Mouse (Mus musculus) forebrain, embryonic 14.5 days (tissue): ENCODE results near the gene Fbxl2. TPM values are rescaled to one million over a fixed set of nuclear protein-coding genes. Genes with fewer than 3 reads are reported as not detected.

Experiments
- ATAC-seq: fragments of 200-750 bp; cut with Nextera tagmentation; 2 replicates; pipeline ENCODE4 v1.8.0; 2017; ENCODE audit warnings: mild to moderate bottlenecking, moderate library complexity
- DNase-seq: peaks from one replicate; pipeline ENCODE4 v3.0.0-alpha.2; 2015; ENCODE audit warnings: low spot score
- H3K27ac ChIP-seq: fragments of 300-500 bp; sonication (generic); 2 replicates; pipeline ENCODE4 v1.5.1; 2014; ENCODE audit warnings: low read depth, mild to moderate bottlenecking, control low read depth, low read length, moderate library complexity
- H3K27me3 ChIP-seq: fragments of 300-500 bp; sonication (generic); replicated peaks from 2 replicates; pipeline ENCODE4 v1.6.1; 2014; ENCODE audit warnings: low read length, control low read depth, mixed read lengths; ENCODE audit not compliant: control insufficient read depth, insufficient read depth
- H3K36me3 ChIP-seq: fragments of 300-500 bp; sonication (generic); 2 replicates; pipeline ENCODE4 v1.6.1; 2014; ENCODE audit warnings: low read length, control low read depth; ENCODE audit not compliant: control insufficient read depth, insufficient read depth
- H3K4me1 ChIP-seq: fragments of 300-500 bp; sonication (generic); 2 replicates; pipeline ENCODE4 v1.6.1; 2014; ENCODE audit warnings: antibody characterized with exemption, low read length, control low read depth; ENCODE audit not compliant: control insufficient read depth, insufficient read depth
- H3K4me2 ChIP-seq: fragments of 300-500 bp; sonication (generic); 2 replicates; pipeline ENCODE4 v1.6.1; 2014; ENCODE audit warnings: mild to moderate bottlenecking, control low read depth, low read length
- H3K4me3 ChIP-seq: fragments of 300-500 bp; sonication (generic); 2 replicates; pipeline ENCODE4 v1.5.1; 2014; ENCODE audit warnings: low read depth, low read length, control low read depth
- H3K9ac ChIP-seq: fragments of 300-500 bp; sonication (generic); 2 replicates; pipeline ENCODE4 v1.6.1; 2014; ENCODE audit warnings: mild to moderate bottlenecking, low read length, control low read depth, moderate library complexity
- H3K9me3 ChIP-seq: fragments of 300-500 bp; sonication (generic); replicated peaks from 2 replicates; pipeline ENCODE4 v1.6.1; 2016; ENCODE audit warnings: low read length, control low read depth, mixed read lengths; ENCODE audit not compliant: control insufficient read depth
- WGBS: fragments of 180-500 bp; shearing (Covaris S2); extraction: QIAGEN DNeasy Blood & Tissue Kit; methylation state at CpG from one replicate; pipeline ENCODE4 v1.1.7; 2014; 5-methylcytosine and 5-hydroxymethylcytosine counted together
- polyA plus RNA-seq: library from polyadenylated mRNA; unstranded; fragments of >200 nt; fragmentation: Nextera tagmentation; extraction: Ambion mirVana; gene quantifications from 2 replicates; pipeline ENCODE4 v1.2.1, GENCODE M21; 2014

The Fbxl2 gene
- polyA plus RNA-seq, 1 experiment from 2014 or later, result 23.7 TPM

DNA sequence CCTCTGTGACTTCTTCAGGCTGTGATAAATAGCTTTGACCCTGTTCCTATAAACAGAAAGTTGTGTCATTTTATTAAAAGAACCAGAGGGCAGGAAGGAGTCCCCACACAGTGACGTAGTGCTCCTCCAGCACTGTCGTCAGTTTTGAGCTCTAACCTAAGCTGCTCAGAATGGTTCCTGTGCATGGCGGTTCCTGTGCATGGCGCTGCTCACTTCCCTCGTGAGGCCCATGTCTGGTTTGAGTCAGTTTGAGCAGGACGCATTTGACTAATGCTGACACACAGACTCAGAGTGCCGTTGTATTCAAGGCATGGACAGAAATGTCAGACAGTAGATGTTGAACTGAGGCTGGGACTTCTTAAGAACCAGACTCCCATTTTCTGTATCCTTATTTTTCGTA is 74.4 kb downstream of the Fbxl2 start:
- DNase-seq, result no peak
- no peaks in the 10 kb centered on the region for H3K4me1 ChIP-seq
- no peak overlapping the region for H3K4me2 ChIP-seq
- peaks cover 90% of the 10 kb centered on the region for H3K36me3 ChIP-seq
- no peaks in the 10 kb centered on the region for H3K9me3 ChIP-seq
- H3K27ac ChIP-seq, result no peak overlapping the region
- no peak for ATAC-seq
- no peak overlapping the region for H3K9ac ChIP-seq
- no peak overlapping the region for H3K4me3 ChIP-seq
- H3K27me3 ChIP-seq, result no peaks in the 10 kb centered on the region
- whole genome bisulfite sequencing, result 88% methylated on average over 8 of the region's 8 CpGs

DNA sequence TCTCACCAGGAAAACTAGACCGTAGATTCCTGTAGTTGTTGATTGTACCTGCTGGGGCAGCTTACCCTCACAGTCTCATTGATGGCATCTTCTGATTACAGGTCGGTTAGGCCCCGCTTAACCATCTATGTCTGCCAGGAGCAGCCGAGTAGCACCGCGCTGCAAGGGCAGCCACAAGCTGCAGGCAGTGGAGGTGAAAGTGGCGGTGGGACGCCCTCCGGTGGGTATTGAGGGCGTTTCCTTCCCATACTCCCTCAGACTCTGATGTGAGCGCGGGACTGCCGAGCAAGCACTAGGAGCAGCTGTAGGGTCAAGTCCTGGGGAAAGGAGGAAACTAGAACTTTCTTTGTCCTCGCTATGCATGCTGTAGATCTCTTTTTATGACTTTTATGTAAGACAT is 76.0 kb downstream of the Fbxl2 start:
- WGBS, result 92% methylated on average over 14 of the region's 14 CpGs
- H3K36me3 ChIP-seq, result peaks cover 86% of the 10 kb centered on the region

DNA sequence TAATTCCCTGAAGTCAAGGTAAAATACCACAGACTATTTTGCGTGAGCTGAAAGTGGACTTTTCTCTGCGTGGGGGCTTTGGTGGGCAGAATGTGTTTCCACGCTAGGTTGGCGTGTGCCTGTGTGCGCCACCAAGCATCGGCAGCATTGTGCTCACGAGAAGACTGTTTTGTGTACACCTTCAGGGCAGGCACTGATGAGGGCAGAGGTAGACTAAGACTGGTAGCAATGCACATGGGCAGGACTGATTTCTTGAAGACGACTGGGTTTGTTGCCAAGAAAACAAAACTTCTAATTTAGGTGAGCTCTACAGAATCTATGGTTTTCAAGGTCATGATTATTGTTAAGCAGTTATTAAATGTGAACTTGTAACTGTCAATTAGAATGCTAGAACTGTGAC is 76.6 kb downstream of the Fbxl2 start:
- WGBS, result 92% methylated on average over 8 of the region's 8 CpGs
- no peak for ATAC-seq
- H3K9me3 ChIP-seq, result no peaks in the 10 kb centered on the region
- no peaks in the 10 kb centered on the region for H3K4me1 ChIP-seq
- H3K9ac ChIP-seq, result no peak overlapping the region
- DNase-seq, result no peak
- no peak overlapping the region for H3K4me3 ChIP-seq
- H3K27me3 ChIP-seq, result no peaks in the 10 kb centered on the region
- H3K27ac ChIP-seq, result no peak overlapping the region
- no peak overlapping the region for H3K4me2 ChIP-seq
- peaks cover 86% of the 10 kb centered on the region for H3K36me3 ChIP-seq

More for the DNA sequence above, 76.0 kb downstream of the Fbxl2 start:
- no peaks in the 10 kb centered on the region for H3K9me3 ChIP-seq
- no peaks in the 10 kb centered on the region for H3K4me1 ChIP-seq
- H3K27me3 ChIP-seq, result no peaks in the 10 kb centered on the region
- H3K4me2 ChIP-seq, result no peak overlapping the region
- no peak for ATAC-seq
- no peak overlapping the region for H3K9ac ChIP-seq
- no peak overlapping the region for H3K4me3 ChIP-seq
- no peak for DNase-seq
- H3K27ac ChIP-seq, result no peak overlapping the region

DNA sequence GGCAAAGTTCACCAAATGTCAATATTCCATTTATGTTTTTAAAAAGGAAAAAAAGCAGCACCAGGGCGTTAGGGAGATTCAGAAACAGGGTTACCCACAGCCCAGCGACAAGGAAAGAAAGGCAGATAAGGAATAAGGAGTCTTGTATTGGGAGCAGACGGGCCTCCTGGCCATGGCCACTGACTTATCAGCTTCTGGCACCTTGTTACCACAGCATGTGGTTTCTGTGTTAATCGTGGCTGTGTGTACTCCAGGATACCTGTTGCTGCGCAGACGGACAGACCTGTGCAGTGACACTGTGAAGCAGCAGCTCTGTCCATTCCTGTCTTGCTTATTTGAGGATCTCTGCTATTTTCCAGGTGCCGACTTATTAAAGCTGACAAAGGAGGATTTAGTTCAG is 77.0 kb downstream of the Fbxl2 start:
- Histone ChIP-seq H3K4me2 (no peak overlapping the region), H3K27ac (no peak overlapping the region), H3K27me3 (no peaks in the 10 kb centered on the region), H3K9me3 (no peaks in the 10 kb centered on the region), H3K4me1 (no peaks in the 10 kb centered on the region), H3K36me3 (peaks cover 86% of the 10 kb centered on the region), H3K9ac (no peak overlapping the region), H3K4me3 (no peak overlapping the region)
- WGBS, result 92% methylated on average over 7 of the region's 7 CpGs
- no peak for ATAC-seq
- no peak for DNase-seq

DNA sequence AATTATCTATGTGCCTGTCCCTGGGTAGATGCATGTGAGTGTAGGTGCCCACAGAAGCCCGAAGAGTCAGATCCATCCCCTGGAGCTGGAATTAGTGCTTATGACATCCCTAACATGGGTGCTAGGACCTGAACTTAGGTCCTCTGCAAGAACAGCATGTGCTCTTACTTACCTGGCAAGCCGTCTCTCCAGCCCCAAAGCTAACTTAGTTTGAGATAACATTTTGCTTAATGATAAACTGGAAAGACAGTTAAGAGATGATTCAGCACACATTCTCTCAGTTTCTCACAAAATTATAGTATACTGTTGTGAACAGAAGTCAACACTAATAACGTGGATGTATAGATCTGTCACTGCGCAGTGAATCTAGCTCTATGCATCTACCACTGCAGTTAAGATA is 79.2 kb downstream of the Fbxl2 start:
- no peak for ATAC-seq
- H3K4me1 ChIP-seq, result no peaks in the 10 kb centered on the region
- H3K27ac ChIP-seq, result no peak overlapping the region
- WGBS, result 94% methylated on average over 4 of the region's 4 CpGs
- no peaks in the 10 kb centered on the region for H3K9me3 ChIP-seq
- H3K36me3 ChIP-seq, result peaks cover 92% of the 10 kb centered on the region
- H3K4me3 ChIP-seq, result no peak overlapping the region
- no peak overlapping the region for H3K9ac ChIP-seq
- H3K27me3 ChIP-seq, result no peaks in the 10 kb centered on the region
- DNase-seq, result no peak
- H3K4me2 ChIP-seq, result no peak overlapping the region

DNA sequence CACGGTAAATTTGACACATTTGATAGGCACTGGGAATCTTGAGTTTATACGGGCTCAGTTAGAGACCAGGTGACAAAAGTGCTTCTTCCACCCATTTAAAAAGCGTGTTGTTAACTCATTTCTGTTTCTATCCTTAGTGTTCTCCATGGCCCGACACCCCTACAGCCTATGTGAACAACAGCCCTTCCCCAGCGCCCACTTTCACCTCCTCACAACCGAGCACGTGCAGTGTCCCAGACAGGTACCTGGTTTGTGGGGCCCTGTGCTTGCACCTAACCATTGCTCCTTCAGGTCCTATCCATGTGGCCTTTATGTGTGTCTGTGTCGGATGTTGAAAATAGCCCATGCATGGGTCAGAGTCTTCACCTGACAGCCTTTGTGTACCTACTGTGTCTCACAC is 81.6 kb downstream of the Fbxl2 start:
- ATAC-seq (no peak), DNase-seq (no peak)
- no peak overlapping the region for H3K4me2 ChIP-seq
- no peaks in the 10 kb centered on the region for H3K9me3 ChIP-seq
- H3K27me3 ChIP-seq, result no peaks in the 10 kb centered on the region
- no peak overlapping the region for H3K4me3 ChIP-seq
- no peaks in the 10 kb centered on the region for H3K4me1 ChIP-seq
- H3K36me3 ChIP-seq, result peaks cover 84% of the 10 kb centered on the region
- H3K27ac ChIP-seq, result no peak overlapping the region
- WGBS, result 94% methylated on average over 8 of the region's 8 CpGs
- H3K9ac ChIP-seq, result no peak overlapping the region

DNA sequence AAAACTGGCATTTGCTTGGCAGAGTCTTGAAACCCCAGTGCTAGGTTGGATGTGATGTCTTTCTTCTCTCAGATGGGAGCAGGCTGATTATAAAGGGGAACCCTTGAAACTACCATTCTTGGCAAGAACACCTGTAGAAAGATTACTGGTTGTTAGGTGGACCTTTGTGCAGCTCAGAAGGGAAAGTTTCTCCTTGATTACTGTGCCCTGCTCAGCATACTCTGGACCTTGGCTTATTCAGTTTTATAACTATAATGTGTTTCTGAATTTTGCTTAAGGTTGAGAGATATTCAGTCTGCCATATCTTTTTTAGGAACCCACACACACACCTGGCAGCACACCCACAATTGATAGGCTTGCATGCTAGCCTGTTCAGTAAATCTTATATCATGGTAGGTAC is 82.3 kb downstream of the Fbxl2 start:
- no peak overlapping the region for H3K4me2 ChIP-seq
- no peak overlapping the region for H3K27ac ChIP-seq
- H3K4me3 ChIP-seq, result no peak overlapping the region
- no peaks in the 10 kb centered on the region for H3K4me1 ChIP-seq
- H3K9me3 ChIP-seq, result no peaks in the 10 kb centered on the region
- ATAC-seq (no peak), DNase-seq (no peak)
- no peak overlapping the region for H3K9ac ChIP-seq
- peaks cover 84% of the 10 kb centered on the region for H3K36me3 ChIP-seq
- no peaks in the 10 kb centered on the region for H3K27me3 ChIP-seq

DNA sequence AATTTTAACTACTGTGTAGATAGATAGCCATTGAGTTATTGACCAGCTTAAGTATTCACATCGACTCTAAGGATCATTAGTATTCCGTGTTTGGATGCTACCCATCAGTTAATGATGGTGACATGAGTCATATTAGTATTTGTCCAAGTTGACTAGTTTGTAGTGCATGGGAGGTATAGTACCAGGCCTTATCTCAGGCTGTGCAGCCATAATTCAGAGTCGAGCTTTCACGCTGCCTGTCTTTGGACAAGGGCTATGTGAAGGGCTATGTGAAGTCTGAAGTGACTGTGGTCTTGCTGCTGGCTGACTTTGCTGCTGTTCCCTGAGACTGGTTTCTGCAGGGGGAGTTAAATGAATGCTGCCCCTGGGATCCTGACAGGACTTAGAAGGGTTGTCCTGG is 88.2 kb downstream of the Fbxl2 start:
- ATAC-seq, result no peak

DNA sequence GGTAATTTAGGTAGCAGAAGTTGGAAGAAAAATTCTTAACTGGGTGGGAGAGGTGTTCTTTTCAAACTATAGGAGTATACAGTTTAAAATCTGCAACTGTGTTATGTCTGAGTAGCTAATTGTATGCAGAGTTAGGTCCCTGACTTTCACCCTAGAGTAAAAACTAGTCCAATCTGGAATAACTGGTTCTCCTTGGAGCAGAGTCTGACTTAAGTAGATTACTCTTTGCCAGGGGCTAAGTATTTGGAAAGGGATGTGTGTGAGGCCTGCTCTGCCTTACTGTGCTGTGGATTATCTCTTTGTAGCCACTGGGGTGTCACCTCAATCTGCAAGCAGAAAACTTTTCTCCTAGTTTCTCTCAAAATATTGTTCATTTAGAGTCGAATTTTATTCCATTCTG is 98.8 kb downstream of the Fbxl2 start:
- no peak for DNase-seq
- peaks cover 36% of the 10 kb centered on the region for H3K36me3 ChIP-seq
- H3K27ac ChIP-seq, result no peak overlapping the region
- no peak overlapping the region for H3K4me2 ChIP-seq
- H3K9me3 ChIP-seq, result no peaks in the 10 kb centered on the region
- H3K4me3 ChIP-seq, result no peak overlapping the region
- no peaks in the 10 kb centered on the region for H3K27me3 ChIP-seq
- ATAC-seq, result no peak
- no peaks in the 10 kb centered on the region; the same call in 1 of the 2 replicates for H3K4me1 ChIP-seq
- WGBS, result 98% methylated on average over 1 of the region's 1 CpGs
- no peak overlapping the region for H3K9ac ChIP-seq

More for the DNA sequence above, 88.2 kb downstream of the Fbxl2 start:
- no peaks in the 10 kb centered on the region for H3K4me1 ChIP-seq
- H3K36me3 ChIP-seq, result peaks cover 66% of the 10 kb centered on the region
- no peak overlapping the region for H3K4me3 ChIP-seq
- no peaks in the 10 kb centered on the region for H3K27me3 ChIP-seq
- H3K9ac ChIP-seq, result no peak overlapping the region
- H3K4me2 ChIP-seq, result no peak overlapping the region
- WGBS, result 95% methylated on average over 4 of the region's 4 CpGs
- no peak for DNase-seq
- no peaks in the 10 kb centered on the region for H3K9me3 ChIP-seq
- no peak overlapping the region for H3K27ac ChIP-seq
